8 mouse cellular contexts compared by ENCODE assay signal in the genomic region with DNA sequence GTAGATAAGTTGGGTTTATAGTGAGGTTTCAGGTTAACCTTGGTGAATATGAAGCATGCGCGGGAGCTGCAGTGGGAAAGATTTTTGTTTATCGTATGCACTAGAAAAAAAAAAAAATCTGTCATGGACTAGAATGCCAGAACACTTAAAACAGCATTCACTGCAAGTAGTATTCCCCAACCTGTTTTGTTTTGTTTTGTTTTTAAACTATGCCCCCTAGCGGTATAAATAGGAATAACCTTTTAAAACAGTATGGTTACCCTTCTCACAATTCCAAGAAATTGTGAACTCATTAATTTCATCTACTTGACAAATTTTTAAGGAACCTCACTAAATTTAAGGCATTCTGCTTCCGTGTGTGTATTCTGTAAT.
DNase-seq lines count a peak whose midpoint lies in the region; ATAC-seq lines count a peak whose summit lies in the region.

No protein-coding gene starts in this region.

- H3K36me3 ChIP-seq in forebrain, embryonic 10.5 days (replicated peaks), result no peaks in the 10 kb centered on the region
- no peaks in the 10 kb centered on the region for H3K36me3 ChIP-seq in limb, embryonic 11.5 days (ENCODE audit: control insufficient read depth, insufficient read depth, low read length)
- no peaks in the 10 kb centered on the region for H3K36me3 ChIP-seq in neural tube, embryonic 14.5 days (ENCODE audit: control insufficient read depth, insufficient read depth, low read length)

- H3K9ac ChIP-seq in limb, embryonic 11.5 days (ENCODE audit: low read length), result no peak overlapping the region; the same call in 1 of the 2 replicates
- peak overlapping the region; percentile 59 for H3K9ac ChIP-seq in neural tube, embryonic 14.5 days (replicated peaks; ENCODE audit: low read depth, low read length)

- peak overlapping the region; percentile 57 for H3K4me3 ChIP-seq in forebrain, embryonic 10.5 days
- H3K4me3 ChIP-seq in limb, embryonic 11.5 days (ENCODE audit: low read depth, low read length), result peak overlapping the region; percentile 42
- peak overlapping the region; percentile 54 for H3K4me3 ChIP-seq in neural tube, embryonic 14.5 days (ENCODE audit: low read depth, low read length)

- DNase-seq in layer of hippocampus, adult 9-10 months (ENCODE audit: low spot score), result peak; percentile 20
- no peak for DNase-seq in layer of hippocampus, adult 9-11 months
- DNase-seq in R1 (ENCODE audit: low read depth, low spot score), result peak; percentile 64
- DNase-seq in forebrain, embryonic 10.5 days (ENCODE audit: extremely low spot score, low spot score), result no peak
- DNase-seq in limb, embryonic 11.5 days (ENCODE audit: low spot score), result no peak
- DNase-seq in right cerebral cortex, adult 2 months (ENCODE audit: low spot score in 2 of 2), result no peak
- DNase-seq in natural killer cell, adult 2 months (ENCODE audit: low spot score in 2 of 2), result no peak

- no peaks in the 10 kb centered on the region; the same call in 1 of the 2 replicates for H3K9me3 ChIP-seq in forebrain, embryonic 10.5 days
- no peaks in the 10 kb centered on the region for H3K9me3 ChIP-seq in limb, embryonic 11.5 days (ENCODE audit: control insufficient read depth, low read length)
- H3K9me3 ChIP-seq in neural tube, embryonic 14.5 days (ENCODE audit: control insufficient read depth, low read length), result no peaks in the 10 kb centered on the region

- H3K4me2 ChIP-seq in limb, embryonic 11.5 days (ENCODE audit: low read depth, severe bottlenecking), result peak overlapping the region; percentile 66
- peak overlapping the region; percentile 97 for H3K4me2 ChIP-seq in neural tube, embryonic 14.5 days (ENCODE audit: low read depth, low read length)

- no peaks in the 10 kb centered on the region for H3K4me1 ChIP-seq in forebrain, embryonic 10.5 days
- H3K4me1 ChIP-seq in limb, embryonic 11.5 days (ENCODE audit: control insufficient read depth, insufficient read depth, low read length), result no peaks in the 10 kb centered on the region
- H3K4me1 ChIP-seq in neural tube, embryonic 14.5 days (ENCODE audit: control insufficient read depth, insufficient read depth, low read length), result no peaks in the 10 kb centered on the region

- ATAC-seq in limb, embryonic 11.5 days (ENCODE audit: insufficient number of reproducible peaks, low FRiP score, low TSS enrichment, low read depth), result peak; percentile 35
- ATAC-seq in neural tube, embryonic 14.5 days (ENCODE audit: low read depth), result peak; percentile 73

- 2% methylated on average over 5 of the region's 5 CpGs for WGBS in forebrain, embryonic 10.5 days
- WGBS in limb, embryonic 11.5 days, result 2% methylated on average over 5 of the region's 5 CpGs
- 3% methylated on average over 5 of the region's 5 CpGs for WGBS in neural tube, embryonic 14.5 days

- H3K27me3 ChIP-seq in forebrain, embryonic 10.5 days (ENCODE audit: poor library complexity, severe bottlenecking), result no peaks in the 10 kb centered on the region
- no peaks in the 10 kb centered on the region for H3K27me3 ChIP-seq in limb, embryonic 11.5 days (ENCODE audit: control insufficient read depth, insufficient read depth, low read length)
- no peaks in the 10 kb centered on the region for H3K27me3 ChIP-seq in neural tube, embryonic 14.5 days (ENCODE audit: control insufficient read depth, insufficient read depth, low read length)

- peak overlapping the region; percentile 89 for H3K27ac ChIP-seq in forebrain, embryonic 10.5 days
- H3K27ac ChIP-seq in limb, embryonic 11.5 days (replicated peaks; ENCODE audit: low read depth, low read length), result peak overlapping the region; percentile 49; the same call in 1 of the 2 replicates
- no peak overlapping the region; the same call in 1 of the 2 replicates for H3K27ac ChIP-seq in neural tube, embryonic 14.5 days (ENCODE audit: low read depth, low read length)

Comparison
In these comparisons a context has a peak if more than half of its experiments do, and no peak if none do; other contexts are left out.
1. DNase-seq: peak in layer of hippocampus, adult 9-10 months (single experiment) and R1 (single experiment); none in layer of hippocampus, adult 9-11 months (single experiment), forebrain, embryonic 10.5 days (single experiment), limb, embryonic 11.5 days (single experiment), right cerebral cortex, adult 2 months (0 of 2) and natural killer cell, adult 2 months (0 of 2).
2. Peak in every context shown above with its lines, with median percentiles within 50 percentile points of each other: H3K4me3 ChIP-seq.